Mouse (Mus musculus) testis, postnatal 10 days (tissue): ENCODE results near the gene Gm3776.
"Not testable (repeated sequence)": the region's sequence is repeated elsewhere in the genome, so short reads cannot be mapped to it uniquely, and the experiment has no call there.

ENCODE experiments used
- DNase-seq: peaks from one replicate; pipeline ENCODE4 v3.0.0; 2021; ENCODE audit warnings: low spot score

Gene Gm3776

DNA sequence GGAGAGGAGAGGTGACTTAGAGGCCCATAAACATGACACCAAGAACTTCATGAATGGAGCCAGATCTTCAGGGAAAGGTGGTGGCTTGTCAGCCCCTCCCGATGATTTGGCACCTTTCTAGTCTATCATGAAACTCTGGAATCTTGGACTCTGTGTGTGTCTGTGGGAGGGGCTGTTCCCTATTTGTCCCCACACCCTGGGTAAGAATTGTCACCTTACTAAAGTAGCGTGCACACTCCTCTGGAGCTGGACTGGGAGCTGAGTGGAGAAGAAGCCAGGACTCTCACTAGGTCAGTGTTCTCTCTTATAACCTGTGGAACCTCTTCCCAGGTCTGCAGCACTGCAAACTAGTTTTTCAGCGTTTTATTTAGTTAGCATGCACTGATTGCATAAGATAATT is at the start of gene Gm3776:
TSS of gene Gm3776 (plus strand) at position 216 of the 400 bp plus-strand sequence.
- DNase-seq: not testable (repeated sequence)

DNA sequence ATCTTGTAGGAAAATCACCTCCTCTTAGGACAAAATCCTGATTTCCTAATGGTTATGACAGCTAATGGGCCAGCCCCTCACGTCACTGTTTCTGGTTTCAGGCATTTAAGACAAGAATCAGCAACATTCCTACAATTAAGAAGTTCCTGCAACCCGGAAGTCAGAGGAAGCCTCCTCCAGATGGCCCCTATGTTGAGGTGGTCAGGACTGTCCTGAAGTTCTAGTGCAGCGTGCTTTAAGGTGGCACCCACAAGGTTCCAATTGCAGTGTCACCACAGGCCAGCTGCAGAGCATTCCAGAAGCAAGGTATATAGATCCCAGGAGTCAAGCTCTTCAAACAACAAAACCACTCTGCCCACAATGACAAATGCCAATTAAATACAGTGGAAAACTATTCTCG is 48.0 kb upstream of the Gm3776 start:
- no peak for DNase-seq

GRCm38 (mm10) chr9:78210079-78210478 is 46.9 kb upstream of the Gm3776 start:
- no peak for DNase-seq

DNA sequence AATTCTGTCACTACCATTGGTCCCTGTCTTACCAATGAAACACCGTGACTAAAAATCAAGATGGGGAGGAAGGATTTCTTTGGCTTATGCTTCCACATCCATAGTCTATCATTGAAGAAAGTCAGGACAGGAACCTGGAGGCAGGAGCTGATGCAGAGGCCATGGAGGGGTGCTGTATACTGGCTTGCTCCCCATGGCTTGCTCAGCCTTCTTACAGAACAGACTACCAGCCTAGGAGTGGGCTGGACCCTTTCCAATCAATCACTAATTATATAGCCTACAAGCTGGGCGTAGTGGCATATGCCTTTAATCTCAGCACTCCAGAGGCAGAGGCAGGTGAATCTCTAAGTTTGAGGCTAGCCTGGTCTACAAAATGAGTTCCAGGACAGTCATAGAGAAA is 46.1 kb upstream of the Gm3776 start:
- no peak for DNase-seq

DNA sequence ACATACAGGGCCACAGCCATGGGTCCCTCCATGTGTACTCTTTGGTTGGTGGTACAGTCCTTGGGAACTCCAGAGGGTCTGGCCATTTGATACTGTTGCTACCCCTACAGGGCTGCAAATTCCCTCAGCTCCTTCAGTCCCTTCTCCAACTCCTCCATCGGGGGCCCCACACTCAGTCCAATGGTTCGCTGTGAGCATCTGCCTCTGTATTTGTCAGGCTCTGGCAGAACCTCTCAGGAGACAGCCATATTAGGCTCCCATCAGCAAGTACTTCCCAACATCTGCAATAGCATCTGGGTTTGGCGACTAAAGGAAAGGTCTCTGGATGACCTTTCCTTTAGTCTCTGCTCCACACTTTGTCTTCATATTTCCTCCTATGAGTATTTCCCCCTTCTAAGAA is 45.4 kb upstream of the Gm3776 start:
- DNase-seq: no peak

- peak; percentile 43 for DNase-seq
Observed at GRCm38 (mm10) chr9:78212341-78213049, 44.4 kb upstream of the Gm3776 start.

DNA sequence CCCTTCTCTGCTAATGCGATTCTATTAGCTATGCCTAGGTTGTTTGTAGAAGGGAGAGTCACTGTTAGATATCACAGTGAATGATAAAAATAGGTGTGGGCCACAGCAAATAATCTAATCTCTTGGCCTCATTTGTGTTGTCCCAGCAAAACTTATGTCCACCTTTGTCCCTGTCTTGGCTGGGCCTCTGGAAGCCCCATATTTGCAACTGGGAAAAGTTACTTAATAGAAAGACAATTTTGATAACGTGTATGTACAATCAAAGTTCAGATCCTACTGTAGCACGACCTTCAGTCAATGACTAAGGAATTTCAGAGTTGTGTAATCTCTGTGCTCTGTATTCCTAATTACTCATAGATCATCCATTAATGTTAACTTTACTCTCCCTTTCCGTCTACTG is 39.9 kb upstream of the Gm3776 start:
- no peak for DNase-seq

DNA sequence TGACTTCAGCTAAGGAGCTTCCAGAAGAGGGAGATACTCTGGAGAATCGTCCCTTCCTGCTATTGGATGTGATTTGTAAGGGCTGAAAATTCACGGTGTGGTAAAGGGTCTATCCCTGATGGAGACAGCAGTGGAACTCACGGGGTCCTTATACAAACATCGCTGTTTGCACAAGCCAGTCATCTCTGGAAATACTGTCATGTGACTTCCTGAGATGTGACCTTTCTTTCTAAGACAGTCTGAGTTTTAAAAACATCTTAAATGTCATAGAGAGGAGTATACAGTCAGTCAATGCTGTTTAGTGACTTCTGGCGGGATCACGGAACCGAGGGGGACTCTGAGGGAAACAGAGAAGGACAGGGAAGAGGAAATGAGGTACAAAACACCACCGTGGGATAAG is 34.3 kb upstream of the Gm3776 start:
- no peak for DNase-seq

- DNase-seq: no peak
Observed at GRCm38 (mm10) chr9:78223221-78223902, 33.6 kb upstream of the Gm3776 start.

- no peak for DNase-seq
Observed at GRCm38 (mm10) chr9:78224418-78224817, 32.5 kb upstream of the Gm3776 start.

GRCm38 (mm10) chr9:78225304-78225703 is 31.6 kb upstream of the Gm3776 start:
- no peak for DNase-seq

GRCm38 (mm10) chr9:78228122-78228521 is 28.8 kb upstream of the Gm3776 start:
- no peak for DNase-seq

GRCm38 (mm10) chr9:78229658-78230057 is 27.3 kb upstream of the Gm3776 start:
- not testable (repeated sequence) for DNase-seq

DNA sequence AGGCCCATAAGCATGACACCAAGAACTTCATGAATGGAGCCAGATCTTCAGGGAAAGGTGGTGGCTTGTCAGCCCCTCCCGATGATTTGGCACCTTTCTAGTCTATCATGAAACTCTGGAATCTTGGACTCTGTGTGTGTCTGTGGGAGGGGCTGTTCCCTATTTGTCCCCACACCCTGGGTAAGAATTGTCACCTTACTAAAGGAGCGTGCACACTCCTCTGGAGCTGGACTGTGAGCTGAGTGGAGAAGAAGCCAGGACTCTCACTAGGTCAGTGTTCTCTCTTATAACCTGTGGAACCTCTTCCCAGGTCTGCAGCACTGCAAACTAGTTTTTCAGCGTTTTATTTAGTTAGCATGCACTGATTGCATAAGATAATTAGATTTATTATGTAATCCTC is 26.5 kb upstream of the Gm3776 start, which contains the start of gene Gsta1:
TSS of gene Gsta1 (plus strand) at position 196 of the 400 bp plus-strand sequence.
- DNase-seq: not testable (repeated sequence)

DNA sequence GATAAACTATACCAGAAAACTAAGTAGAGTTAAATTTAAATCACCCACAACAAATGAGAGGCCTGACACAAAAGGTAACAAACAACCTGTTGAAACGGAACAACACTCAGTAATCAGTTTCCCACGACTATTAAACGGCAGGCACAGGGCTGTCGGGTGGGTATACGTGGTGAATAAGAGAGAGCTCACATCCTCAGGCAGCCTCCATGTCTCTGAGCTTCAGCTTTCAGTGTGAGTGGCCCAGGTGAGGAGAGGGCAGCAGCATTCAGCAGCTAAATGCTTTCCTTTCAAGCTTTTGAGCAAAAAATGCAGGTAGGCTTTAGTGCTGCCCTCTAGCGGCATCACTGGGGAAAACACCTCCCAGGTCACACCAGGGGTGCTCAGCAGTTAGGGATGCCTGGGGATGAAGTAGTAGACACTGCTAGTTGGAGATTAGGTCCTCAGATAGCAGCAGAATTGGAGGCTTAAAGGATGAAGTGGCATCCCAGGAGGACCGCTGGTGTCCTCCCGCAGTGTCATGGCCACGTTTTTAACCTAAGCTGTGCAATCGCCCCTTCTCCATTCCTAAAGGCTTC is 23.7 kb upstream of the Gm3776 start:
- DNase-seq: not testable (repeated sequence)

DNA sequence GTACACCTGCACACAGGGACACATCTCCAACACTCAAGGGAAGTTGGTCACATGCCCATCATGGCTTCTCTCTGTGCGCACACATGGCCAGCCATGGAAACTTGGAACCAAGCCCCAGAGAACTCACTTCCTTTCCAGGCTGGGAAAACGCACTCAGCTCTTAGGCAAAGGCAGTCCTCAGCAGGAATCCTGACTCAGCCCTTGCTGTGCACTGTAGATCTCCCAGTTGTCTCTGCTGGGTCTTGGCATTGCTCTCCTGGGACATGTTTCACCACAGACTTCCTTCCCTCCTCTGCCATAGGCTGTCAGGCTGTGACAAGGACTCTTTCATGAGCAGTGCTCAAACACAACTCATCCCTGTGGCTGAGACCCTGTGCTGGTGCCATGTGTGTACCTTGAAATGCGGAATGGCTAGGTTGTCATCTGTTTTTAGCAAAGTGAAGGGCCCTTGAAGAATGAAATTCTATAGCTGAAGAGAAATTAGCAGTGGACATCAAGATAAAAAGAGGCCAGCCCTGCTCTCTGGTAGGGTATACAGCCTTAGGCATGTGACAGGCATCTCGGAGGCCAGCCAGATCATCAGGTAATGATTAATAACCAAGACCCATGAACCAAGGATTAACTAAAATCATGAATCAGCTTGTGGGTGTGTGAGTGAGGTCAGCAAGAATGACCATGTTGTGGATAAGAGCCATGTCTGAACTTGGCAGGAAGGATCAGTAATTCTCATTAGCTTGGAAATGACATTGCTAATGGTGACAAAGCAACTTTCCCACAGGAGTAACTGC is 1.1 kb upstream of the Gm3776 start:
- DNase-seq: not testable (repeated sequence)

DNA sequence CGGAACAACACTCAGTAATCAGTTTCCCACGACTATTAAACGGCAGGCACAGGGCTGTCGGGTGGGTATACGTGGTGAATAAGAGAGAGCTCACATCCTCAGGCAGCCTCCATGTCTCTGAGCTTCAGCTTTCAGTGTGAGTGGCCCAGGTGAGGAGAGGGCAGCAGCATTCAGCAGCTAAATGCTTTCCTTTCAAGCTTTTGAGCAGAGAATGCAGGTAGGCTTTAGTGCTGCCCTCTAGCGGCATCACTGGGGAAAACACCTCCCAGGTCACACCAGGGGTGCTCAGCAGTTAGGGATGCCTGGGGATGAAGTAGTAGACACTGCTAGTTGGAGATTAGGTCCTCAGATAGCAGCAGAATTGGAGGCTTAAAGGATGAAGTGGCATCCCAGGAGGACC is 2.8 kb downstream of the Gm3776 start:
- peak; percentile 62 for DNase-seq

- not testable (repeated sequence) for DNase-seq
Observed at GRCm38 (mm10) chr9:78270945-78271344, 14.0 kb downstream of the Gm3776 start.

GRCm38 (mm10) chr9:78282002-78282711 is 25.2 kb downstream of the Gm3776 start:
- DNase-seq: not testable (repeated sequence)

- not testable (repeated sequence) for DNase-seq
Observed at GRCm38 (mm10) chr9:78289063-78289462, 32.1 kb downstream of the Gm3776 start.

DNA sequence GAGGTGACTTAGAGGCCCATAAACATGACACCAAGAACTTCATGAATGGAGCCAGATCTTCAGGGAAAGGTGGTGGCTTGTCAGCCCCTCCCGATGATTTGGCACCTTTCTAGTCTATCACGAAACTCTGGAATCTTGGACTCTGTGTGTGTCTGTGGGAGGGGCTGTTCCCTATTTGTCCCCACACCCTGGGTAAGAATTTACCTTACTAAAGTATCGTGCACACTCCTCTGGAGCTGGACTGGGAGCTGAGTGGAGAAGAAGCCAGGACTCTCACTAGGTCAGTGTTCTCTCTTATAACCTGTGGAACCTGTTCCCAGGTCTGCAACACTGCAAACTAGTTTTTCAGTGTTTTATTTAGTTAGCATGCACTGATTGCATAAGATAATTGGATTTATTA is 32.8 kb downstream of the Gm3776 start, which contains the start of gene Gm10639:
TSS of gene Gm10639 (plus strand) at position 201 of the 400 bp plus-strand sequence.
- not testable (repeated sequence) for DNase-seq
